Mouse (Mus musculus): ENCODE results near the gene Gm26920.
A peak's percentile ranks its signal among the peaks of the same experiment; 100 is the strongest.

The Gm26920 gene

DNA sequence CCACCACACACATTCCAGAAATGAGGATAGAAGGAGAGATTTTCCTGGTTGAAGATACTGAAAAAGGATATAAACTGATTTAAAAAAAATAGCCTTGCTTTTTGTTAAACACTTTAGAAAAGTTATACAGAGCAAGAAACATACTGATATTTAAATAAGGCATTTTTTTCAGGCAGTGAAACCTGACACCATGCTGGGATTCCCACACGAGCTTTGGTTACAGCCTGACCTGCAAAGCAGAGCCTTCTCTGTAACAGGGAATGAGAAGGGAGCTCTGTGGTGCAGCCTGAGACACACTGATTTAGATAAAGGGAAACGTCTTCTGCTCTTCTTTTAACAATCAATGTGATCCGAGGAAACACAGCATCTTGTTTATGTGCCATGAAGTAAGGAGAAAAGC, 36.6 kb downstream of the Gm26920 start:
- no peak for DNase-seq (ENCODE audit: low read depth)

DNA sequence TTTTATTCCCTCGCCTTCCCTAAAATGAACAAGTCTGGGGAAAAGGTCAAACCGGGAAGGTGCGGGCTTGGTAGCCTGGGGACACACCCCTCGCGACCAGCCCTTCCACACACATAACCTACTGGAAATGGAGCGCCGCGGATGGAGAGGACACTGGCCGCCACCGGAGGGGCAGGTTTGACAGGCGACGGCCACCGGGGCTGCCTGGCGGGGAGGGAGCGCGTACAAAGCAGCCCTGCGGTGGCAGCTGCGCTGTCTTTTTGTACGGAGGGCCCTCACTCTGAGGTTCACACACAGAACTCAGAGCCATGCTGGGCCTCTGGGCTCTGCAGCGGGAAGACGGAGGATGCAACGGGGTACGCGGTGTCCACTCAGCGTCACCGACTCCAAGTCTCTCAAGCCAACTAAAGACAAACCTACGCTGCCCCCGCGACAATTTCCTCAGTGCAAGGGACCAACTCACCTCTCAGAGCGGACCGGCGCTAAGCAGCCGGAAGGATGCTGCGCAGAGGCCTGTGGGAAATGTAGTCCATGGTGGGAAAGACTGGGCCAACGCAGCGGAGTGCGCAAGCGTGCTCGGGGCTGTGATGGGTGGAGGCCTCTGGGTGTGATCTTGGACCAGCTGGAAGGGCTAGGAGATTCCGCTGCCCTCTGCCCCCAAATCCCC, 39.2 kb downstream of the Gm26920 start, which contains the start of gene Zfp14:
Zfp14 (minus strand) TSS at position 499 of the 667 bp plus-strand sequence.
- peak; percentile 87 for DNase-seq (ENCODE audit: low read depth)

- no peak for DNase-seq (ENCODE audit: low read depth)
Observed at GRCm38 (mm10) chr7:30048126-30048525, 42.1 kb downstream of the Gm26920 start.

DNA sequence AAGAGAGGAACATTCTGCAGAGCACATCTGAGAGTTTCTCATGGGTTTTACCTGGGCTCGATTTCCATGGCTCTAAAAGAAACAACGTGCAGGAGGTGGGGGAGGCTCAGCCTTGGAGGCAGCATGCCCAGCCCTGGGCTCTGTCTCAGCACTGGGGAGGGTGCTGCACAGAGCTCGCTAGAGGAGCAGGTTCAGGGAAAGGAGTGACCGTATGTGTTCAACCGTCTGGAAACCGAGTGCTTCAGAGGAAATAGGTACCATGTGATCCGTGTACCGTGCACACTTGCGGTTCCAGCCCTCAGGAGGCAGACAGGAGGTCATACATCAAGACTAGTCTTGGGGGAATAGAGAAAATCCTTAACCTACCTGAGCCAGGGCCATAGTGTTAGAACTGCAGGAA, 45.9 kb downstream of the Gm26920 start:
- DNase-seq (ENCODE audit: low read depth) = peak; percentile 22

- no peak for DNase-seq (ENCODE audit: low read depth)
Observed at GRCm38 (mm10) chr7:30034331-30034730, 55.9 kb downstream of the Gm26920 start.

DNA sequence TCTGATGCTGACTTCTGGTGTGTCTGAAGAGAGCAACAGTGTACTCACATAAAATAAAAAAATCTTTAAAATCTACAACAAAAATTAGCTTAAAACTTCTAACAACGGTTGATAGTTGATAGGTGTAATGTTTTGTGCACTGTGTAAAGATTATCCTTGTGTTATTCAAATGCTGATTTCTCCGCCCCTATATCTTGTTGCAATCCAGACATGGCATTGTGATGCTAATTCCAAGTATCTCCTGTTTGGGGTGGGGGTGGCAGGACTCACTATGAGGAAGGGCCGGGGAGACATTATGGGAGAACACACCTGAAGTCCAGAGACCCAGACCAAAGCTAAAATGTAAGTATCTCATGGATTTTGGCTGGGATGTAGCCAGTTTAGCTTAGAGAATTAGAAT, 58.8 kb downstream of the Gm26920 start:
- no peak for DNase-seq (ENCODE audit: low read depth)

- no peak for DNase-seq (ENCODE audit: low read depth)
Observed at GRCm38 (mm10) chr7:30030677-30031076, 59.5 kb downstream of the Gm26920 start.

DNA sequence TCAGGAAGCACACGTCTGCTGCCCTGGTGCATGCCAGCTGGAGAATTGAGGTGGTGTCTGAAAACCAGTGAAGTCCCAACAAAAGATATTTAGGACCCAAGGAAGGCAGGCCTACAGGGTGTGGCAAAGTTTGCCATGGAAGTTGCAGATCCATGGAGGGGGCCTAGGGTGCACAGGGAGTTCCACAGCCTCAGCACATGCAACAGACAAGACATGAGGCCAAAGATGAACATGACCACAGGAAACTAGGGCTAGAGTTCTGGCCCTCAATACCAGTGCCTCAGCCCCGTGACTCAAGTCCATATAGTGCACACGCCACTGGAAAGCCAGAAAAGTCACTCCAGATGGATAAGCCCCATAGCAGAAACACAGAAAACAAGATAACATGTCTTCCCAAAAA, 61.6 kb downstream of the Gm26920 start:
- DNase-seq (ENCODE audit: low read depth) = no peak

DNA sequence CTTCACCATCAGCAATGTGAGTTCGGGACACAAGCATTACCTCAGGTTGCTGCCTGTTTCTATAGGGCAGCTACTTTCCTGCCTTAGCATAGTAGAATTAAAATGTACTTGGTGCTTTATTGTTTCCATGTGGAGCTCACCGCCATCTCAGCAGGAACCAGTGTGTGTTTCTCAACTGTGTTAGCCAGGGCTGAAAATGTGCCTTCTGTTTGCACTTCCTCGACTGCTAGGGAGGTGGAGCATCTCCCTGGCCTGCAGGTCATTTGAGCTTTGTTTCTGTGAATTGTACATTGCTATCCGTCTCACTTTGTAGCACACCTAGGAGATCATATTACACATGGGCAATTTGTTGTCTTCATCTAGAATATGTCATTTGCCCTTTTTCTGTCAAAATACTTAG, 62.9 kb downstream of the Gm26920 start:
- DNase-seq (ENCODE audit: low read depth) = no peak

GRCm38 (mm10) chr7:30025358-30025757, 64.9 kb downstream of the Gm26920 start:
- peak; percentile 20 for DNase-seq (ENCODE audit: low read depth)

DNA sequence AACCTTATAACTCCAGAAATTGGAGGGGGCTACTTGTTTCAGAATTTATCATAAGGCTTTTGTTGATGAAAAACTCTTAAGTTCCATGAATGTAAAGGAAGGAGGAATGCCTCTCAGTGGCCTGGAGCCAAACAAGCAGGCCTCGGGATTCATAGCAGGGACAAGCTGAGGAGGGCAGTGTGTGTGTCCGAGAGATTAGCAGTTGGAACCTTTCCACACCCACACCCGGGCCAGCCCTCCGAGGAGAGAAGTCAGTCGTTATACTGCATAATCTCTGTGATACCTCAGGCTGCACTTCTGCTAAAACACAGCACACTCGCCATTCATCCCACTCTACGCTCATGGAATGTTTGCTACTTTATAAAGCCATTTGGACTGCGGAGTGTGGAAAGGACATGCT, 66.4 kb downstream of the Gm26920 start:
- DNase-seq (ENCODE audit: low read depth) = no peak

DNA sequence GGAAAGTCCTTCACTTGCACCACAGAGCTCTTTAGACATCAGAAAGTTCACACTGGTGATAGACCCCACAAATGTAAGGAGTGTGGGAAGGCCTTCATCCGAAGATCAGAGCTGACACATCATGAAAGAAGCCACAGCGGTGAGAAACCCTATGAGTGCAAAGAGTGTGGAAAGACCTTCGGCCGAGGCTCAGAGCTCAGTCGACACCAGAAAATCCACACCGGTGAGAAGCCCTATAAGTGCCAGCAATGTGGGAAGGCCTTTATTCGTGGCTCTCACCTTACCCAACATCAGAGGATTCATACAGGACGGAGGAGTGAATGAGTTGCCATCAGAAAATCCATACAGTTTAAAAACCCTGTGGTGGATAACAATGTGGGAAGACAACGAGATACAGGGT, 66.9 kb downstream of the Gm26920 start:
- DNase-seq (ENCODE audit: low read depth) = no peak

- no peak for DNase-seq (ENCODE audit: low read depth)
Observed at GRCm38 (mm10) chr7:30019543-30019942, 70.7 kb downstream of the Gm26920 start.

GRCm38 (mm10) chr7:30017226-30017625, 73.0 kb downstream of the Gm26920 start:
- DNase-seq (ENCODE audit: low read depth) = no peak

DNA sequence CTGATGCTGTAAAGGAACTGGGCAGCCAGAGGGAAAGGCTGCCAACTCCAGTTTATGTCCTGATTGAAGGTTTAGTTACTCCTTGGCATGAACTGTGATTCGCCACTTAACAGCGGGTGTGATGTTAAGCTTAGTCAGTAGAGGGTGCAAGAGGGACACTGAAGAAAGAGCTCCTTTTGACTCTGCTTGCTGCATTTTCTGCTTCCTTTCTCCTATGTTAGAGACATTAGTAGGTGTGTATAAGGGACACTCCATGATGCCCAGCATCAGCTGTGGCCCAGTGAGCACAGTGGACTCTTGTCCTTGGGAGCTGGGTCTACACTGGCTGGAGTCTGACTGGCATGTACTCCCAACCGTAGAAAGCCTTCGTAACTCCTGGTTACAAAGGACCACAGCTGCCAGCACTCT, 77.2 kb downstream of the Gm26920 start:
- peak; percentile 72 for DNase-seq (ENCODE audit: low read depth)

DNA sequence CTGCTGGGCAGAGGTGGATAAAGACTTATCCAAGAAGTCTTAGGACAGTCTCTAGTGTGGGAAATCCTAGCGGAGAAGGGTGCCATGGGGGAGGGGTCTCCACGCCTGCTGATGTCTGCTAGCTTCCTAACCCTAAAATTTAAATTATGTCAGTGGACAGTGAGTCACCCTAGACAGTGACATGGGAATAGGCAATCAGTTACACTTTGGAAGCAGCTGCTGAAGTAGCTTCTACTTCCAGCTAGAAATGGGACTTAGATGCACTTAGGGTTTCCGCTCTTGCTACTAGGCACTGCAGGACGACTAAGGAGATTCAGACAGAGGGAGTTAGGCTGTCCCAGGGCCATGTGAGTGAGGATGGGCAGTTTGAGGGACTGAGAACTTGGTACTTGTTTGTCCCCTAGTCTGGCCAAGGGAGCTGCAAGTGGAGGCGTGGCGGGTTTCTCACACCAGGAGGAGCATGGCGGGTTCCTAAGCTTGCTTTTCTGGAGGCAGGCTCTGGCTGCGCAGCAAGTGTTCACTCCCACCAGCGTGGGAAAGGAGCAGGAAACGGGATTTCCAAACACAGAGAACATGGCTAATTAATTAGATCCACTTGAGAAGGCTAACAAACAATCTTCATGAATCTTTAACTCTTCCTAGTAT, 79.5 kb downstream of the Gm26920 start:
- no peak for DNase-seq (ENCODE audit: low read depth)

GRCm38 (mm10) chr7:30009321-30010085, 80.7 kb downstream of the Gm26920 start:
- DNase-seq (ENCODE audit: low read depth) = no peak

DNA sequence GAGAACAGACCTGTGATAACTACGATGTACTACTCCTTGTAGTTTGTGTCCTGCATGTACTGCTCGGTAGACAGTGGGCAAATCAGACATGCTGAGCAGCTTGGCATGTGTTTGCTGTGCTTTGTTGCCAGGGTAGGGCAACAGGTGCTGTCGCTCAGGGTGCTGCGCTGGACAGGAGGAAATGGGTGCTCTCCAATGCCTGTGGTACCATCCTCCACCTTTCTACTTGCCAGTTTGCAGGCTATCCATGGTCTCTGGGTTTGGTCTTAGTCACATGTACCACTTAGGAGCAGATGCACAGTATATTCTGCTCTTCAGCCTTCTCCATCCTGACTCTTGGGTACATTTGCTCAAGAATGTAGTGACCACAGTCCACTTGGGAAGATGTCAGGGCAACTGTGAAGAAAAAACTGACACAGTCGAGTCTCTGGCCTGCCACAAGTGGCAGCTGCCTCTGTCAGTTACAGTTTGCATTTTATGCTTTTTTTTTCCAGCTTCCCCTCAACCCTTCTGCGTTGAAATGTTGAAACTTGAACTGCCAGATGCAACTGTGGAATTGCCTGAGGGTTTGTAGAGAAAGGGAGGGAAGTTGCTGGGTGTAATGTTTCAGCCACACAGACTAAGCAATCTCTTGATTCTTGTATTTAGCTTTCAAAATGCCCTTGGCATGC, 82.1 kb downstream of the Gm26920 start:
- no peak for DNase-seq (ENCODE audit: low read depth)

DNA sequence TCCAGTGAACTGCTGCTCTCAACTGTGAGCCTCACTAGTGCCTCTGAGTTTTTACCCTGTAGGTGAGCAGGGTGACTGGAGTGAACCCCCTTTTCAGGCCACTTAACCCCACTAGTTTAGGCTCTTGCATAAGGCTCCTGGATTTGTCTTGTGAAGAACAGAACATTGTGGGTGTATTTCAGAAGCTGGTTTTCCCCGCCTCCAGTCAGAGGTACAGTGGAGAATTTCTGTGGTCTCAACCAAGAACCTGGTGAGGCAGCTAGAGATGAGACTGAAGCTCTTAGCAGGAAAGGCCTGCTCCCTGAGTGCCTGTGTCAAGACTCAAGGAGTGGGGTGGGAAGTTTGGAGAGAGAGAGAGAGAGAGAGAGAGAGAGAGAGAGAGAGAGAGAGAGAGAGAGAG, 82.6 kb downstream of the Gm26920 start:
- no peak for DNase-seq (ENCODE audit: low read depth)

Data from naive thymus-derived CD4-positive, alpha-beta T cell, adult 2 months (primary cell).